Mouse (Mus musculus) v-Abl transformed pro-B cells (cell line): ENCODE data around the gene Sema4d.

Experiments
- in situ Hi-C, 2 experiments: fragments of 400-800 bp; cut with MboI; formaldehyde crosslinking; loops; one replicate each; pipeline ENCODE4 v1.15.1; 2025; ENCODE audit not compliant: unreplicated experiment in 2 of 2

Gene Sema4d

DNA sequence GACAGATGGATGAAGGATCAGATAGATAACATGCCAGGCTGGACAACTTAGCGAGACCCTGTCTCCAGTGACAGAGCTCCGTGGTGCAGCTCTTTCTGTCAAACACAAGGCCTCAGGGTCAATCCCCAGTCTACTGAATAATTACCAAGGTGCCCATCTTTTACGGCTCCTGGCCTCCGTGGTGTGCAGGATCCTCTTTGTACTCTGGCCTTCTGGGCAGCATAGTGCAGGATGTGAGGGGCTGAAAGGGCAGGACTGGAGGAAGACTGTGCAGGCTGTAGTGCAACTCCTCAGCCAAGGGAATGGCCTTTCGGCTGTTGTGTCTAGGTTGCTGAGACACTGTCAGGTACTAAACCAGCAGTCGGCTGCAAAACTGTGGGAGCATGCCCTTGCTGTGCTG, 140.4 kb downstream of the Sema4d start:
- in situ Hi-C loops: loop anchor here (10.0 to 25.0 kb wide), 2 partner anchors 572 to 584 kb away; no protein-coding TSS in a partner anchor

GRCm38 (mm10) chr13:51651408-51652064, 142.0 kb downstream of the Sema4d start, which contains the start of gene Secisbp2:
Gene Secisbp2, plus strand, starts transcription at chr13:51651697.
- in situ Hi-C loops: loop anchor here (10.0 to 25.0 kb wide), 2 partner anchors 573 to 586 kb away; no protein-coding TSS in a partner anchor

DNA sequence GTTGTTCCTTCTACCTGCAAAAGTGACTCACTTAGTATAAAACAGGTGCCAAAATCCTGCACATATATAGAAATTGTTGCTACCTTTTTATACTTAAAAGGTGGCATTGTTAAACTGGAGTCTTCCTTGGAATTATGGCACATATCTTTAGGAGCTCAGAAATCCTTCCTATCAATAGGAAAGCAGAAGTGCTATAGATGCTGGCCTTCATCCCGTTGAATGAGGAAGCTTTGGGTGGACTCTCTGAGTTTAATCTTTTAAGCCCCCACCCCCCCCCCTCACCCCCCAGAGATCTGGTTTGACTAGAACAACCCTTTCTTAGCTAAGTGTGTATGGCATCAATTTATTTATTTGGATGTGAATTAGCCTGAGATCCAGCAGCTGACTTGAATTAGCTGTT, 143.8 kb downstream of the Sema4d start:
- in situ Hi-C loops: loop anchor here (10.0 to 25.0 kb wide), 2 partner anchors 575 to 588 kb away; no protein-coding TSS in a partner anchor

- in situ Hi-C loops: no loop called here
Observed at GRCm38 (mm10) chr13:51648237-51648636, 145.3 kb downstream of the Sema4d start.

DNA sequence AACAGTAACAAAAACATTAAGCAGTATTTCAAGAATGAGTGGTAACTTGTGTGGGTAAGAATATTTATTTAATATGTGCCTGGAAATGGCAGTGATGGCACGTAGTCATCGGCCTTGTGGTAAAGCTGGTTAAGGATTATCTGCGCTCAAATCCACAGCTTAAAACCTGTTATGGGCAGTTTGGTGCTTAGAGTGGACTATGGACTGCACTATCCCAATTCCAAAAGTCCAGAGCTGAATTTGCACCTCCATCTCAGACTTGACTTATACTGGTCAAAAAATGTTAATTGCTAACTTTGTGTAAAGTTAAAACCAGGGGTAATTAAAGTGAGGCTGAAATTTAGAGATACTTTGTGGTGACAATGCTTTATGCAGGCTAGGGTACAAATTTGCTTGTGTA, 145.8 kb downstream of the Sema4d start:
- in situ Hi-C loops: no loop called here

DNA sequence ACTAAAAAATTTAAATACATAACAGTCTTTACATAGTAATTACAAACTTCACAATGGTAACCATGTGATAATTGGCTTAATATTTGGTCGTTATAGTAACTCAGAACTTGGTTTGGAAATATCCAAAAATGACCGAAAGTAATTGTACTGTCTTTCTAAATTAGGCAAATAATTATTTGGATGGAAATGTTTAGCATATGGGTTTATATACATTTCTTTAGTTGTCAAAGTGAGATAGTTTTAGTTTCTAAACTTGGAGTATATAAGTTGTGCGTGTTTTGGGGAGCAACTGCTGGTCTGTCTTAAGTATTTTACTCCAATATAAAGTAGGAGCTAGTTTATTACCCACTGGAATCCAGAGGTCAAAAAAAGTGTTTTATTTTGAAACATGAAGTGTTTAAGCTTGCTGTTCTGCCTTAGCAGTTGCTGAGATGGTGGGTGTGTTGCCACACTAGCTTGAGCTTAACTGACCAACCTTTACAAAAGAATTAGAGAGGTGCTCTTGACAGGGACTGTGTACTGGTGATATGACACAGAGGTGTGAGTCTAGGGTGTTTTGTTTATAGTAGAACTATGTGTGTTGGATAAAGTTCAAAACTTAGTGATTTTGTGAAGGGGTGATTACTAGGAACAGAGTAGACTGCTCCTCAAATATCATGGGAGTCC, 147.1 kb downstream of the Sema4d start:
- in situ Hi-C loops: no loop called here

- in situ Hi-C loops: no loop called here
Observed at GRCm38 (mm10) chr13:51645872-51646271, 147.7 kb downstream of the Sema4d start.

- in situ Hi-C loops: no loop called here
Observed at GRCm38 (mm10) chr13:51644829-51645789, 148.4 kb downstream of the Sema4d start, which contains the start of gene Cks2. Gene Cks2, plus strand, starts transcription at chr13:51645232.

- in situ Hi-C loops: no loop called here
Observed at GRCm38 (mm10) chr13:51643924-51644828, 149.4 kb downstream of the Sema4d start.

DNA sequence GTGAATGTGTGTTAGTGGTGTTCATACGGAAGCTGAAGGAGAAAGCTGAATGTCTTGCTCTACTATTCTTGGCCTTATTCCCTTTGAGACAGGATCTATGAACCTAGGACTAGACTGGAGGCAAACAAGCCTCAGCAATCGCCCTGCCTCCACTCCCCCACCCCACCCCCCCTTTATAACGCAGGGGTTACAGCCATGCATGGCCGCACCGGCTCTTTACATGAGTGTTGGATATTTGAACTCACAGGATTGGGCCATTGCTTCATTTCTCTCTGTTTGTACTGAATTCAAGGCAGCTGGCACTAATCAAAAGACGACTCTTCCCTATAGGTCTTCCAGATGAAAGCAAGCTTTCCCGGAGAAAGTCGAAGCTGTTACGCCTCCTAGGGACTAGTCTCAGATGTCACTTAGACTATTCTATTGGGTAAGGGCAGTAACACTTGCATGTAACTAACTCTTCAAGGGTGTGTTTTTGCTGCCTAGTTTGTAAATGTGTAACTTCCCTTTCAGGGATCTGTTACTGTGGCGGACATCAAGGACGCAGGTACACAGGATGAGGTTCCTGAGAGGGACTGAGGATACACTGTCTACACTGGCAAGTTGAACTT, 151.3 kb downstream of the Sema4d start:
- in situ Hi-C loops: no loop called here

- in situ Hi-C loops: no loop called here
Observed at GRCm38 (mm10) chr13:51641424-51641823, 152.1 kb downstream of the Sema4d start.

DNA sequence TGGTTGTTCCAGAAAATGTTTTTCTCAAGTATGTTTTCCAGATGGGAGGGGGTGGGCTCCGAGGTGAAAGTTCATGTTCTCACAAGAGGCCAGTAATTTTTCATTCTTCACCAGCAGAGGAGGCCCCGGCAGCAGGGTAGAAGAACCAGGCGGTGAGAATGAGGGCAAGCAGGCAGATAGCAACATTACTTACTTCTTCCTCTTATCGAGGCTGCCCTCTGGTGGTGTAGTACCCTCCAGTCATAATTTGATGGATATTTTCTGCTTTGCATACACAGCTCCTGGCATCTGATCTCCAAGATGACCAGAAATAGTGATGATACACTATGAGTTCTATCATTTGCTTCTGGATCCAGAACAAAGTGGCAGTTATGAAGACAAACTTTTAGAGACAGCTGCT, 154.6 kb downstream of the Sema4d start:
- in situ Hi-C loops: no loop called here
